Mouse (Mus musculus): Measurements from ENCODE around the gene Gm13420. TPM values are rescaled to one million over a fixed set of nuclear protein-coding genes. Genes with fewer than 3 reads are reported as not detected.

The Gm13420 gene
- polyA plus RNA-seq, 1 experiment from 2014 or later, result 0.25 TPM

DNA sequence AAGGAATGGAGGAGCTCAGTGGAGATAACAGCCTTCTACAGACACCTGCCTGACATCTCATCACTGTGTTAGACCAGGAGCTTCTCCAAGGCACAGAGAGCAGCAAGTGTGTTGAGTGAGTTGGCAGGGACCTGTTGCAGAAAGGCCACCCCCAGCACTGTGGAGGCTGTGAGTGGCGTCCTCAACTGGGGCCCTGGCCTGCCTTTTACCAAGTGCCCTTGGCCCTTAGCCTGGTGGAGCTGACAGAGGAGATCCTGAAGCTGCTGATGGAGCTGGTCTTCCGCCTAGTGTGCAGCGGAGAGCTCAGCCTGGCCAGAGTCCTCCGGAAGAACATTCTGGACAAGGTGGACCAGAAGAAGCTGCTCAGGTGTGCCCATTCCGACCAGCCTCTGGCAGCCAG is 18.1 kb downstream of the Gm13420 start:
- Histone ChIP-seq H3K27ac (replicated peaks; ENCODE audit: low read depth, low read length) (no peak overlapping the region), H3K9ac (replicated peaks; ENCODE audit: low read length) (no peak overlapping the region), H3K4me2 (ENCODE audit: low read depth, low read length) (no peak overlapping the region), H3K4me1 (ENCODE audit: control insufficient read depth, insufficient read depth, low read length) (no peaks in the 10 kb centered on the region), H3K36me3 (replicated peaks; ENCODE audit: control insufficient read depth, insufficient read depth, low read depth, low read length) (peaks cover 9% of the 10 kb centered on the region), H3K9me3 (replicated peaks; ENCODE audit: control insufficient read depth, low read length) (no peaks in the 10 kb centered on the region), H3K4me3 (ENCODE audit: low read depth, low read length) (no peak overlapping the region), H3K27me3 (ENCODE audit: control insufficient read depth, insufficient read depth, low read length) (no peaks in the 10 kb centered on the region)
- 95% methylated on average over 5 of the region's 5 CpGs for WGBS
- DNase-seq (ENCODE audit: low spot score) (no peak), ATAC-seq (replicated peaks; ENCODE audit: insufficient number of reproducible peaks, low FRiP score, low TSS enrichment, low read depth) (no peak)

DNA sequence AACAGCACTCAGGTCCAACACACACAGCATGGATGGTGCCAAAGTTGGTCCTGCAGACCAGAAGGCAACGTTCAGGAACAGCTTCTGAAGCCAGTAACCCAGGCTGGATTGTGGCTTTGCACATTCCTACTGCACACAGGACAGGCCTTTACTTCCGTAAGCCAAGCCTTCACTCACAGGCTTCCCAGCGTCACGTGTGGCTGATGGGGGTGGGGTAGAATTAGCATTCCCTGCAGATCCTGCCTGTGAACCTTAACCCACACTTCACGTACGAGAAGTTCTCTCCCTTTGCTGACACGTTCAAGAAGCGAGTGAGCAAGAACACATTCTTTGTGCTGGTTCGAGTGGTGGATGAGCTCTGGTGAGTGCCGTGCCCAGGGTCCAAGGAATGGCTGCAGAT is 18.9 kb downstream of the Gm13420 start:
- no peak overlapping the region for H3K27ac ChIP-seq (replicated peaks; ENCODE audit: low read depth, low read length)
- ATAC-seq (replicated peaks; ENCODE audit: insufficient number of reproducible peaks, low FRiP score, low TSS enrichment, low read depth), result no peak
- H3K4me3 ChIP-seq (ENCODE audit: low read depth, low read length), result no peak overlapping the region
- DNase-seq (ENCODE audit: low spot score), result no peak
- 88% methylated on average over 10 of the region's 10 CpGs for WGBS
- H3K36me3 ChIP-seq (replicated peaks; ENCODE audit: control insufficient read depth, insufficient read depth, low read depth, low read length), result peaks cover 6% of the 10 kb centered on the region
- no peaks in the 10 kb centered on the region for H3K9me3 ChIP-seq (replicated peaks; ENCODE audit: control insufficient read depth, low read length)
- H3K4me2 ChIP-seq (ENCODE audit: low read depth, low read length), result no peak overlapping the region
- no peak overlapping the region for H3K9ac ChIP-seq (replicated peaks; ENCODE audit: low read length)
- H3K27me3 ChIP-seq (ENCODE audit: control insufficient read depth, insufficient read depth, low read length), result no peaks in the 10 kb centered on the region
- H3K4me1 ChIP-seq (ENCODE audit: control insufficient read depth, insufficient read depth, low read length), result no peaks in the 10 kb centered on the region

- no peaks in the 10 kb centered on the region for H3K27me3 ChIP-seq (ENCODE audit: control insufficient read depth, insufficient read depth, low read length)
- no peak overlapping the region for H3K4me2 ChIP-seq (ENCODE audit: low read depth, low read length)
- 63% methylated on average over 3 of the region's 3 CpGs for WGBS
- H3K27ac ChIP-seq (replicated peaks; ENCODE audit: low read depth, low read length), result no peak overlapping the region
- peaks cover 6% of the 10 kb centered on the region for H3K36me3 ChIP-seq (replicated peaks; ENCODE audit: control insufficient read depth, insufficient read depth, low read depth, low read length)
- no peak for ATAC-seq (replicated peaks; ENCODE audit: insufficient number of reproducible peaks, low FRiP score, low TSS enrichment, low read depth)
- DNase-seq (ENCODE audit: low spot score), result no peak
- no peaks in the 10 kb centered on the region for H3K4me1 ChIP-seq (ENCODE audit: control insufficient read depth, insufficient read depth, low read length)
- no peak overlapping the region for H3K4me3 ChIP-seq (ENCODE audit: low read depth, low read length)
- H3K9me3 ChIP-seq (replicated peaks; ENCODE audit: control insufficient read depth, low read length), result no peaks in the 10 kb centered on the region
- no peak overlapping the region for H3K9ac ChIP-seq (replicated peaks; ENCODE audit: low read length)
These were observed 19.9 kb downstream of the Gm13420 start for GRCm38 (mm10) chr2:29731545-29731944.

GRCm38 (mm10) chr2:29729500-29729899 is 22.0 kb downstream of the Gm13420 start:
- H3K4me2 ChIP-seq (ENCODE audit: low read depth, low read length), result no peak overlapping the region
- H3K4me1 ChIP-seq (ENCODE audit: control insufficient read depth, insufficient read depth, low read length), result no peaks in the 10 kb centered on the region
- DNase-seq (ENCODE audit: low spot score) (no peak), ATAC-seq (replicated peaks; ENCODE audit: insufficient number of reproducible peaks, low FRiP score, low TSS enrichment, low read depth) (no peak)
- no peak overlapping the region for H3K4me3 ChIP-seq (ENCODE audit: low read depth, low read length)
- H3K9me3 ChIP-seq (replicated peaks; ENCODE audit: control insufficient read depth, low read length), result no peaks in the 10 kb centered on the region
- H3K27ac ChIP-seq (replicated peaks; ENCODE audit: low read depth, low read length), result no peak overlapping the region
- WGBS, result 60% methylated on average over 2 of the region's 2 CpGs
- H3K36me3 ChIP-seq (replicated peaks; ENCODE audit: control insufficient read depth, insufficient read depth, low read depth, low read length), result peaks cover 8% of the 10 kb centered on the region
- no peaks in the 10 kb centered on the region for H3K27me3 ChIP-seq (ENCODE audit: control insufficient read depth, insufficient read depth, low read length)
- no peak overlapping the region for H3K9ac ChIP-seq (replicated peaks; ENCODE audit: low read length)

DNA sequence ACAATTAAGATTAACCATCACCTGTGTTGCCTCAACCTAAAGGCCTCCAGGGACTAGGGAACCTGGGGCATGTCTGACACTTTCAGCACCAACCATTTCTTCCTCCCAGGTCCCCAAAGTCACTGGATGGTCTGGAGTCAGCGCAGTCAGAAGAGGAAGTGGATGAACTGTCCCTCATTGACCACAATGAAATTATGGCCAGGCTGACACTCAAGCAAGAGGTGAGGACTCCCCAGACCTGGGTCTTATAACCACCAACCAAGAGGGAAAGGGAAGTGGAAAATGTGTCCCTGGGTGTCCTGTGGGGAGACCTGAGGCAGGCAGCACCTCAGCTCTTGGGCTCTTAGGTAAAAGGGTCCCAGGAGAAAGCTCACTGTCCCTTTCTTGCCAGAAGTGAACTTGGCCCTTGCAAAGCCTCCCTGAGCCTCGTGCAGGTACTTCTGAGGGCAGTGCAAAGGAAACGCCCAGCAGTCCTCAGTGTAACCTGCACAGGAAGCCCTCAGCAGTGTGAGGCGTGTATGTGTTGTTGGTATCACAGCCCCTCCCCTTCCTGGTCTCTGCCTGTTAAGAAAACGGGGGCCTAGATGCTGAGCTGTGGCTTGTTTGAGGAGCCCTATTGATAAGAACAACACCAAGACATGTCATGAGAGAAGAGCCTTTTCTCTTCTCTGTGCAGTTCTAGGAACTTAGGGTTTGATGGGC is 26.7 kb downstream of the Gm13420 start:
- no peak overlapping the region for H3K4me2 ChIP-seq (ENCODE audit: low read depth, low read length)
- WGBS, result 80% methylated on average over 5 of the region's 5 CpGs
- no peak for ATAC-seq (replicated peaks; ENCODE audit: insufficient number of reproducible peaks, low FRiP score, low TSS enrichment, low read depth)

DNA sequence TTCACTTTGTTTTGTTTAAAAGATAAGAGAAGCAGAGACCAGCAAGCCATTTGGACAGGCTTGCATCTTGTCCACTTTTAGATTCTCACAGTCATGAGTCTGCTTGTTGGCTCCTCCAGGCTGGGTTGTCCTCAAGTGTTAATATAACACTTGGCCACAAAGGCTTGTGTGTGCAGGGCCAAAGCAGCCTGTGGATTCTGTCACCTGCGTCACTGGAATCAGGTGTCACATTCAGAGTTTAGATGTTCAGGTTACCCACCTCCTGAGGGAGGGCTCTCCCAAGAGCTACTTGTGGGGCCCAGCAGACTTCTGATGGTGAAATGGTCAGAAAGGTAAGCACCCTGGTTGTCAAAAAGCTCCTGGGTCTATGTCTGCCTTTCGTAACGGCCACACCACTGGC is 28.4 kb downstream of the Gm13420 start:
- Histone ChIP-seq H3K27ac (replicated peaks; ENCODE audit: low read depth, low read length) (no peak overlapping the region), H3K9ac (replicated peaks; ENCODE audit: low read length) (no peak overlapping the region), H3K4me3 (ENCODE audit: low read depth, low read length) (no peak overlapping the region), H3K4me2 (ENCODE audit: low read depth, low read length) (no peak overlapping the region), H3K36me3 (replicated peaks; ENCODE audit: control insufficient read depth, insufficient read depth, low read depth, low read length) (peaks cover 2% of the 10 kb centered on the region), H3K4me1 (ENCODE audit: control insufficient read depth, insufficient read depth, low read length) (no peaks in the 10 kb centered on the region), H3K27me3 (ENCODE audit: control insufficient read depth, insufficient read depth, low read length) (no peaks in the 10 kb centered on the region), H3K9me3 (replicated peaks; ENCODE audit: control insufficient read depth, low read length) (no peaks in the 10 kb centered on the region)
- 91% methylated on average over 3 of the region's 3 CpGs for WGBS
- DNase-seq (ENCODE audit: low spot score), result no peak
- ATAC-seq (replicated peaks; ENCODE audit: insufficient number of reproducible peaks, low FRiP score, low TSS enrichment, low read depth), result no peak

More for the DNA sequence above, 26.7 kb downstream of the Gm13420 start:
- no peak for DNase-seq (ENCODE audit: low spot score)
- Histone ChIP-seq H3K36me3 (replicated peaks; ENCODE audit: control insufficient read depth, insufficient read depth, low read depth, low read length) (peaks cover 2% of the 10 kb centered on the region), H3K4me3 (ENCODE audit: low read depth, low read length) (no peak overlapping the region), H3K27ac (replicated peaks; ENCODE audit: low read depth, low read length) (no peak overlapping the region), H3K4me1 (ENCODE audit: control insufficient read depth, insufficient read depth, low read length) (no peaks in the 10 kb centered on the region), H3K9ac (replicated peaks; ENCODE audit: low read length) (no peak overlapping the region), H3K27me3 (ENCODE audit: control insufficient read depth, insufficient read depth, low read length) (no peaks in the 10 kb centered on the region), H3K9me3 (replicated peaks; ENCODE audit: control insufficient read depth, low read length) (no peaks in the 10 kb centered on the region)

DNA sequence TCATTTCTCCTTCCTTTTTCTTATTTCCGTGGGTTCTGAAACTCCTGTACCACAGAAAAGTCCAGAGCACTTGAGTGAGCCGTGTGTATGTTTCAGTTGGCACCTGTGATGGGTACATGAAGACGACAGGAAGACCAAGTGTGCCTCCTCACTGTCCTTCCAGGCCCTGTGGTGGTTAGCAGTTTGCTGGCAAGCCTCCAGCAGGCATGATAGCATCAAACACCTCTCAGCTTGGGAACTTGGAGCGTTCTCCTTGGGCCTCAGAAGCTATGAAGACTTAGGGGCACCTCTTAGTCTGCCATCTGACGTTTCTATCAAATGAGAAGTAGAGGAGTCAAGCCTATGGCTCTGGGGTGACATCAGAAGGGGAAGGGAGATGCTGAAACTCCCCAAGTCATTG is 32.9 kb downstream of the Gm13420 start:
- no peak overlapping the region for H3K27ac ChIP-seq (replicated peaks; ENCODE audit: low read depth, low read length)
- ATAC-seq (replicated peaks; ENCODE audit: insufficient number of reproducible peaks, low FRiP score, low TSS enrichment, low read depth) (no peak), DNase-seq (ENCODE audit: low spot score) (no peak)
- no peak overlapping the region for H3K4me3 ChIP-seq (ENCODE audit: low read depth, low read length)
- H3K9me3 ChIP-seq (replicated peaks; ENCODE audit: control insufficient read depth, low read length), result no peaks in the 10 kb centered on the region
- no peaks in the 10 kb centered on the region for H3K4me1 ChIP-seq (ENCODE audit: control insufficient read depth, insufficient read depth, low read length)
- no peaks in the 10 kb centered on the region; the same call in 1 of the 2 replicates for H3K36me3 ChIP-seq (replicated peaks; ENCODE audit: control insufficient read depth, insufficient read depth, low read depth, low read length)
- H3K9ac ChIP-seq (replicated peaks; ENCODE audit: low read length), result no peak overlapping the region
- H3K27me3 ChIP-seq (ENCODE audit: control insufficient read depth, insufficient read depth, low read length), result no peaks in the 10 kb centered on the region
- no peak overlapping the region for H3K4me2 ChIP-seq (ENCODE audit: low read depth, low read length)
- WGBS, result 97% methylated on average over 5 of the region's 5 CpGs

GRCm38 (mm10) chr2:29716691-29717090 is 34.8 kb downstream of the Gm13420 start:
- Histone ChIP-seq H3K27ac (replicated peaks; ENCODE audit: low read depth, low read length) (no peak overlapping the region), H3K4me3 (ENCODE audit: low read depth, low read length) (no peak overlapping the region), H3K27me3 (ENCODE audit: control insufficient read depth, insufficient read depth, low read length) (no peaks in the 10 kb centered on the region), H3K9ac (replicated peaks; ENCODE audit: low read length) (no peak overlapping the region), H3K4me2 (ENCODE audit: low read depth, low read length) (no peak overlapping the region), H3K4me1 (ENCODE audit: control insufficient read depth, insufficient read depth, low read length) (no peaks in the 10 kb centered on the region), H3K9me3 (replicated peaks; ENCODE audit: control insufficient read depth, low read length) (no peaks in the 10 kb centered on the region), H3K36me3 (replicated peaks; ENCODE audit: control insufficient read depth, insufficient read depth, low read depth, low read length) (no peaks in the 10 kb centered on the region; the same call in 1 of the 2 replicates)
- ATAC-seq (replicated peaks; ENCODE audit: insufficient number of reproducible peaks, low FRiP score, low TSS enrichment, low read depth), result peak; percentile 85
- DNase-seq (ENCODE audit: low spot score), result peak; percentile 72
- WGBS, result 19% methylated on average over 6 of the region's 6 CpGs
